15 mouse cellular contexts compared by ENCODE assay signal in the genomic region with DNA sequence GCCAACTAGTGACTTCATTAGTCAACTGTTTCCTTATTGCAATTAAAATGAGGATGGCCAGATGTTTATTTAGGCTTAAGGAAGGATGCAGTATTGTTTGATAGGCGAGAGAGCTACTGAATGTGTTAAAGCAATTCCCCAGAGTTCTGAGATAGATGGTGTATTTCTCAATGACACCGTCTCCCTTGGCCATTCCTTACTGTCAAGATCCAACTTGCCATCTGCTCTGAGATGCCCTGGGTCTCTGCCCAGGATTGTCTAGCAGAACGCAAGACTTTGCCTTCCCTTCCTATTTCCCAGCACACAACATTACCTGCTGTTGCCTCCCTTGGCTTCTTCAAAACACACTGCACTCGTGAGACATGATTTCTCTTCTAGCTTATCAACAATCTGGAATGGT.
DNase-seq lines count a peak whose midpoint lies in the region; ATAC-seq lines count a peak whose summit lies in the region.
"Had no signal": no experiment of that assay in that cellular context is flagged by ENCODE, and none has a peak within 500 bp of the region (broad histone marks: within the 10 kb centered on the region; RNA-seq: fewer than 3 reads in every experiment).

No protein-coding gene starts in this region.

- no peaks in the 10 kb centered on the region for H3K36me3 ChIP-seq in hindbrain, embryonic 16.5 days (ENCODE audit: control insufficient read depth, insufficient read depth, low read length)
- no peaks in the 10 kb centered on the region for H3K36me3 ChIP-seq in hindbrain, embryonic 11.5 days (ENCODE audit: control insufficient read depth, insufficient read depth, low read length)
- H3K36me3 ChIP-seq in liver, embryonic 13.5 days, result no peaks in the 10 kb centered on the region
- H3K36me3 ChIP-seq: limb, embryonic 12.5 days; midbrain, embryonic 12.5 days had no signal

- WGBS in hindbrain, embryonic 16.5 days, result 55% methylated on average over 4 of the region's 4 CpGs
- WGBS in hindbrain, embryonic 11.5 days, result 71% methylated on average over 4 of the region's 4 CpGs
- WGBS in liver, embryonic 13.5 days (ENCODE audit: insufficient replicate concordance), result 59% methylated on average over 4 of the region's 4 CpGs

- peaks cover 4% of the 10 kb centered on the region for H3K4me1 ChIP-seq in hindbrain, embryonic 16.5 days (ENCODE audit: control insufficient read depth, insufficient read depth, low read depth, low read length)
- no peaks in the 10 kb centered on the region; the same call in 1 of the 2 replicates for H3K4me1 ChIP-seq in hindbrain, embryonic 11.5 days (replicated peaks; ENCODE audit: control insufficient read depth, insufficient read depth, low read length)
- peaks cover 6% of the 10 kb centered on the region for H3K4me1 ChIP-seq in liver, embryonic 13.5 days (replicated peaks)

- H3K9me3 ChIP-seq in hindbrain, embryonic 16.5 days (ENCODE audit: control insufficient read depth, low read length), result no peaks in the 10 kb centered on the region; the same call in 1 of the 2 replicates
- H3K9me3 ChIP-seq in hindbrain, embryonic 11.5 days (ENCODE audit: control insufficient read depth, low read length), result no peaks in the 10 kb centered on the region
- H3K9me3 ChIP-seq in liver, embryonic 13.5 days (replicated peaks), result no peaks in the 10 kb centered on the region
- H3K9me3 ChIP-seq: limb, embryonic 12.5 days; midbrain, embryonic 12.5 days had no signal

- peak; percentile 37; the same call in 1 of the 2 replicates for ATAC-seq in hindbrain, embryonic 16.5 days
- no peak for ATAC-seq in hindbrain, embryonic 11.5 days (ENCODE audit: low FRiP score)
- peak; percentile 71 for ATAC-seq in cerebellum, adult (ENCODE audit: insufficient number of reproducible peaks, low FRiP score, low TSS enrichment)
- no peak for ATAC-seq in liver, embryonic 13.5 days (ENCODE audit: low read depth)

- no peak overlapping the region for H3K9ac ChIP-seq in hindbrain, embryonic 16.5 days (ENCODE audit: low read depth, low read length)
- H3K9ac ChIP-seq in hindbrain, embryonic 11.5 days (ENCODE audit: low read depth, low read length), result no peak overlapping the region
- H3K9ac ChIP-seq in liver, embryonic 13.5 days, result no peak overlapping the region
- H3K9ac ChIP-seq: limb, embryonic 12.5 days; midbrain, embryonic 12.5 days had no signal

- 0 out of 2 replicates have a peak overlapping the region, but pooled peaks have one; percentile 35 for H3K27ac ChIP-seq in hindbrain, embryonic 16.5 days (ENCODE audit: low read depth, low read length)
- H3K27ac ChIP-seq in hindbrain, embryonic 11.5 days (ENCODE audit: low read depth, low read length), result no peak overlapping the region
- no peak overlapping the region for H3K27ac ChIP-seq in liver, embryonic 13.5 days
- H3K27ac ChIP-seq: limb, embryonic 12.5 days; midbrain, embryonic 12.5 days had no signal

- no peak overlapping the region for H3K4me3 ChIP-seq in hindbrain, embryonic 16.5 days (ENCODE audit: low read length)
- H3K4me3 ChIP-seq in hindbrain, embryonic 11.5 days (ENCODE audit: low read depth, low read length), result no peak overlapping the region
- H3K4me3 ChIP-seq in liver, embryonic 13.5 days (replicated peaks), result no peak overlapping the region
- H3K4me3 ChIP-seq: limb, embryonic 12.5 days; midbrain, embryonic 12.5 days had no signal

- no peak for DNase-seq in hindbrain, embryonic 11.5 days (ENCODE audit: low spot score)
- peak; percentile 64 for DNase-seq in cerebellum, adult 8-10 months
- no peak for DNase-seq in liver, embryonic 13.5 days
- DNase-seq in retina, embryonic 14.5 days (ENCODE audit: low spot score), result no peak
- DNase-seq in gastrocnemius, postnatal 25 days, result no peak
- no peak for DNase-seq in layer of hippocampus, postnatal 10 days (ENCODE audit: low spot score in 2 of 2)
- DNase-seq: gastrocnemius, postnatal 36 days; kidney, postnatal 14 days; lung, postnatal 14 days; right cerebral cortex, postnatal 25 days; thymus, adult 2 months had no signal

- peak overlapping the region; percentile 12 for H3K4me2 ChIP-seq in hindbrain, embryonic 16.5 days (ENCODE audit: low read length)
- no peak overlapping the region for H3K4me2 ChIP-seq in hindbrain, embryonic 11.5 days (replicated peaks; ENCODE audit: low read depth, low read length)
- H3K4me2 ChIP-seq in liver, embryonic 13.5 days, result peak overlapping the region; percentile 27
- H3K4me2 ChIP-seq: limb, embryonic 12.5 days; midbrain, embryonic 12.5 days had no signal

- H3K27me3 ChIP-seq in hindbrain, embryonic 16.5 days (replicated peaks; ENCODE audit: control insufficient read depth, insufficient read depth, low read length), result no peaks in the 10 kb centered on the region
- no peaks in the 10 kb centered on the region for H3K27me3 ChIP-seq in hindbrain, embryonic 11.5 days (ENCODE audit: control insufficient read depth, insufficient read depth, low read length)
- H3K27me3 ChIP-seq in liver, embryonic 13.5 days, result no peaks in the 10 kb centered on the region
- H3K27me3 ChIP-seq: limb, embryonic 12.5 days had no signal

Comparison
In these comparisons a context has a peak if more than half of its experiments do, and no peak if none do; other contexts are left out.
1. ATAC-seq: peak in hindbrain, embryonic 16.5 days (single experiment) and cerebellum, adult (single experiment); none in hindbrain, embryonic 11.5 days (single experiment) and liver, embryonic 13.5 days (single experiment).